Mouse (Mus musculus): ENCODE measurements around the gene Rnf215. TPM values are rescaled to one million over a fixed set of nuclear protein-coding genes. Genes with fewer than 3 reads are reported as not detected.
A peak's percentile ranks its signal among the peaks of the same experiment; 100 is the strongest.
"Not testable (repeated sequence)": the region's sequence is repeated elsewhere in the genome, so short reads cannot be mapped to it uniquely, and the experiment has no call there.

Rnf215 gene
- polyA plus RNA-seq, 1 experiment from 2014 or later, result 19.6 TPM

- H3K27ac ChIP-seq (replicated peaks), result no peak overlapping the region; the same call in 1 of the 2 replicates
- H3K4me2 ChIP-seq (replicated peaks; ENCODE audit: low read depth), result no peak overlapping the region
- no peak for DNase-seq (ENCODE audit: low spot score)
- H3K4me3 ChIP-seq (ENCODE audit: low read depth, low read length), result no peak overlapping the region
- ATAC-seq (ENCODE audit: low FRiP score, low TSS enrichment), result no peak
- no peak overlapping the region for H3K9ac ChIP-seq (ENCODE audit: low read length)
- H3K9me3 ChIP-seq (ENCODE audit: control insufficient read depth, low read length), result no peaks in the 10 kb centered on the region
- no peak for TF ChIP-seq EP300 (optimal IDR thresholded peaks at IDR 0.05)
- no peak for TF ChIP-seq CTCF (IDR thresholded peaks at IDR 0.05; ENCODE audit: low read depth)
- no peaks in the 10 kb centered on the region for H3K36me3 ChIP-seq (ENCODE audit: control insufficient read depth, insufficient read depth, low read length)
- WGBS, result 65% methylated on average over 3 of the region's 3 CpGs
- no peaks in the 10 kb centered on the region for H3K27me3 ChIP-seq (ENCODE audit: control insufficient read depth, insufficient read depth, low read length)
- H3K4me1 ChIP-seq (replicated peaks; ENCODE audit: control insufficient read depth, insufficient read depth), result peaks cover 7% of the 10 kb centered on the region
These were observed 35.6 kb upstream of the Rnf215 start for GRCm38 (mm10) chr11:4099447-4099846.

GRCm38 (mm10) chr11:4101851-4102250 lies 33.2 kb upstream of the Rnf215 start:
- no peak overlapping the region for H3K4me3 ChIP-seq (ENCODE audit: low read depth, low read length)
- 73% methylated on average over 5 of the region's 5 CpGs for WGBS

GRCm38 (mm10) chr11:4103522-4103921 lies 31.5 kb upstream of the Rnf215 start:
- Histone ChIP-seq H3K4me1 (replicated peaks; ENCODE audit: control insufficient read depth, insufficient read depth) (no peaks in the 10 kb centered on the region), H3K4me3 (ENCODE audit: low read depth, low read length) (no peak overlapping the region), H3K27ac (replicated peaks) (no peak overlapping the region), H3K9me3 (ENCODE audit: control insufficient read depth, low read length) (no peaks in the 10 kb centered on the region), H3K36me3 (ENCODE audit: control insufficient read depth, insufficient read depth, low read length) (no peaks in the 10 kb centered on the region), H3K4me2 (replicated peaks; ENCODE audit: low read depth) (no peak overlapping the region), H3K27me3 (ENCODE audit: control insufficient read depth, insufficient read depth, low read length) (no peaks in the 10 kb centered on the region), H3K9ac (ENCODE audit: low read length) (no peak overlapping the region)
- TF ChIP-seq EP300 (optimal IDR thresholded peaks at IDR 0.05) (no peak), CTCF (IDR thresholded peaks at IDR 0.05; ENCODE audit: low read depth) (no peak)
- ATAC-seq (ENCODE audit: low FRiP score, low TSS enrichment) (no peak), DNase-seq (ENCODE audit: low spot score) (no peak)
- WGBS, result 70% methylated on average over 14 of the region's 14 CpGs

More at GRCm38 (mm10) chr11:4101851-4102250, 33.2 kb upstream of the Rnf215 start:
- no peaks in the 10 kb centered on the region for H3K27me3 ChIP-seq (ENCODE audit: control insufficient read depth, insufficient read depth, low read length)
- H3K9me3 ChIP-seq (ENCODE audit: control insufficient read depth, low read length), result no peaks in the 10 kb centered on the region
- TF ChIP-seq EP300 (optimal IDR thresholded peaks at IDR 0.05) (no peak), CTCF (IDR thresholded peaks at IDR 0.05; ENCODE audit: low read depth) (no peak)
- no peak overlapping the region for H3K9ac ChIP-seq (ENCODE audit: low read length)
- H3K36me3 ChIP-seq (ENCODE audit: control insufficient read depth, insufficient read depth, low read length), result no peaks in the 10 kb centered on the region
- H3K4me1 ChIP-seq (replicated peaks; ENCODE audit: control insufficient read depth, insufficient read depth), result peaks cover 3% of the 10 kb centered on the region
- peak; percentile 34; the same call in 1 of the 2 replicates for ATAC-seq (ENCODE audit: low FRiP score, low TSS enrichment)
- H3K4me2 ChIP-seq (replicated peaks; ENCODE audit: low read depth), result no peak overlapping the region
- no peak for DNase-seq (ENCODE audit: low spot score)
- H3K27ac ChIP-seq (replicated peaks), result no peak overlapping the region

GRCm38 (mm10) chr11:4104989-4105388 lies 30.0 kb upstream of the Rnf215 start:
- H3K4me2 ChIP-seq (replicated peaks; ENCODE audit: low read depth), result no peak overlapping the region
- H3K36me3 ChIP-seq (ENCODE audit: control insufficient read depth, insufficient read depth, low read length), result no peaks in the 10 kb centered on the region
- no peak overlapping the region for H3K4me3 ChIP-seq (ENCODE audit: low read depth, low read length)
- DNase-seq (ENCODE audit: low spot score), result no peak
- no peak overlapping the region for H3K27ac ChIP-seq (replicated peaks)
- H3K9me3 ChIP-seq (ENCODE audit: control insufficient read depth, low read length), result no peaks in the 10 kb centered on the region
- TF ChIP-seq CTCF (IDR thresholded peaks at IDR 0.05; ENCODE audit: low read depth) (no peak), EP300 (optimal IDR thresholded peaks at IDR 0.05) (no peak)
- H3K9ac ChIP-seq (ENCODE audit: low read length), result no peak overlapping the region
- H3K4me1 ChIP-seq (replicated peaks; ENCODE audit: control insufficient read depth, insufficient read depth), result no peaks in the 10 kb centered on the region
- WGBS, result 87% methylated on average over 5 of the region's 5 CpGs
- no peaks in the 10 kb centered on the region for H3K27me3 ChIP-seq (ENCODE audit: control insufficient read depth, insufficient read depth, low read length)
- no peak for ATAC-seq (ENCODE audit: low FRiP score, low TSS enrichment)

- 72% methylated on average over 6 of the region's 6 CpGs for WGBS
- Histone ChIP-seq H3K9me3 (ENCODE audit: control insufficient read depth, low read length) (no peaks in the 10 kb centered on the region), H3K9ac (ENCODE audit: low read length) (no peak overlapping the region), H3K27me3 (ENCODE audit: control insufficient read depth, insufficient read depth, low read length) (no peaks in the 10 kb centered on the region), H3K27ac (replicated peaks) (no peak overlapping the region), H3K4me2 (replicated peaks; ENCODE audit: low read depth) (no peak overlapping the region), H3K36me3 (ENCODE audit: control insufficient read depth, insufficient read depth, low read length) (no peaks in the 10 kb centered on the region), H3K4me3 (ENCODE audit: low read depth, low read length) (no peak overlapping the region), H3K4me1 (replicated peaks; ENCODE audit: control insufficient read depth, insufficient read depth) (no peaks in the 10 kb centered on the region)
- ATAC-seq (ENCODE audit: low FRiP score, low TSS enrichment) (no peak), DNase-seq (ENCODE audit: low spot score) (no peak)
- TF ChIP-seq CTCF (IDR thresholded peaks at IDR 0.05; ENCODE audit: low read depth) (no peak), EP300 (optimal IDR thresholded peaks at IDR 0.05) (no peak)
These were observed 29.6 kb upstream of the Rnf215 start for GRCm38 (mm10) chr11:4105444-4105843.

- H3K9me3 ChIP-seq (ENCODE audit: control insufficient read depth, low read length); H3K36me3 ChIP-seq (ENCODE audit: control insufficient read depth, insufficient read depth, low read length); H3K4me3 ChIP-seq (ENCODE audit: low read depth, low read length); H3K27ac ChIP-seq (replicated peaks); DNase-seq (ENCODE audit: low spot score); H3K9ac ChIP-seq (ENCODE audit: low read length); H3K27me3 ChIP-seq (ENCODE audit: control insufficient read depth, insufficient read depth, low read length); ATAC-seq (ENCODE audit: low FRiP score, low TSS enrichment); H3K4me2 ChIP-seq (replicated peaks; ENCODE audit: low read depth); H3K4me1 ChIP-seq (replicated peaks; ENCODE audit: control insufficient read depth, insufficient read depth): not testable (repeated sequence)
- WGBS, result 89% methylated on average over 6 of the region's 6 CpGs
These were observed 27.1 kb upstream of the Rnf215 start for GRCm38 (mm10) chr11:4107901-4108300.

All from stomach, postnatal 0 days (tissue).